Mouse (Mus musculus) kidney, embryonic 15.5 days (tissue): Measurements from ENCODE around the gene Fam32a. TPM values are rescaled to one million over a fixed set of nuclear protein-coding genes. Genes with fewer than 3 reads are reported as not detected.

Experiments
- ATAC-seq: fragments of 200-750 bp; cut with Nextera tagmentation; replicated peaks from 2 replicates; pipeline ENCODE4 v1.8.0; 2017; ENCODE audit warnings: moderate TSS enrichment; ENCODE audit not compliant: low FRiP score
- H3K27ac ChIP-seq: fragments of 300-500 bp; sonication (generic); 2 replicates; pipeline ENCODE4 v1.5.1; 2015; ENCODE audit warnings: mild to moderate bottlenecking, inconsistent platforms
- H3K27me3 ChIP-seq: fragments of 300-500 bp; sonication (generic); 2 replicates; pipeline ENCODE4 v1.6.1; 2015; ENCODE audit warnings: inconsistent platforms
- H3K36me3 ChIP-seq: fragments of 300-500 bp; sonication (generic); 2 replicates; pipeline ENCODE4 v1.6.1; 2015; ENCODE audit warnings: inconsistent platforms
- H3K4me1 ChIP-seq: fragments of 300-500 bp; sonication (generic); 2 replicates; pipeline ENCODE4 v1.6.1; 2015; ENCODE audit warnings: inconsistent platforms
- H3K4me2 ChIP-seq: fragments of 300-500 bp; sonication (generic); 2 replicates; pipeline ENCODE4 v1.6.1; 2015; ENCODE audit warnings: moderate library complexity, mild to moderate bottlenecking, inconsistent platforms
- H3K4me3 ChIP-seq: fragments of 300-500 bp; sonication (generic); replicated peaks from 2 replicates; pipeline ENCODE4 v1.5.1; 2015; ENCODE audit warnings: mild to moderate bottlenecking, inconsistent platforms
- H3K9ac ChIP-seq: fragments of 300-500 bp; sonication (generic); 2 replicates; pipeline ENCODE4 v1.6.1; 2015; ENCODE audit warnings: mild to moderate bottlenecking, inconsistent platforms
- H3K9me3 ChIP-seq: fragments of 300-500 bp; sonication (generic); replicated peaks from 2 replicates; pipeline ENCODE4 v1.6.1; 2016; ENCODE audit warnings: inconsistent platforms
- WGBS: fragments of 180-500 bp; shearing (Covaris S2); methylation state at CpG from one replicate; pipeline ENCODE4 v1.1.7; 2015; ENCODE audit warnings: mixed read lengths; 5-methylcytosine and 5-hydroxymethylcytosine counted together
- polyA plus RNA-seq: library from polyadenylated mRNA; unstranded; fragments of >200 nt; fragmentation: Nextera tagmentation; extraction: Ambion mirVana; gene quantifications from 2 replicates; pipeline ENCODE4 v1.2.1, GENCODE M21; 2015

Fam32a gene
- polyA plus RNA-seq, 1 experiment from 2014 or later, result 74.0 TPM

- H3K4me2 ChIP-seq, result no peak overlapping the region
- no peaks in the 10 kb centered on the region for H3K36me3 ChIP-seq
- H3K4me3 ChIP-seq, result no peak overlapping the region
- no peak overlapping the region for H3K27ac ChIP-seq
- no peak overlapping the region for H3K9ac ChIP-seq
- no peak for ATAC-seq
- peaks cover 13% of the 10 kb centered on the region; the same call in 1 of the 2 replicates for H3K27me3 ChIP-seq
- 78% methylated on average over 1 of the region's 1 CpGs for WGBS
- no peaks in the 10 kb centered on the region for H3K9me3 ChIP-seq
- no peaks in the 10 kb centered on the region for H3K4me1 ChIP-seq
These were observed 7.7 kb upstream of the Fam32a start for GRCm38 (mm10) chr8:72211846-72212245.

GRCm38 (mm10) chr8:72212751-72213150 is 6.8 kb upstream of the Fam32a start, which contains the start of gene Cib3:
Gene Cib3, minus strand, starts transcription at chr8:72212837.
- ATAC-seq, result no peak
- Histone ChIP-seq H3K36me3 (no peaks in the 10 kb centered on the region), H3K9me3 (no peaks in the 10 kb centered on the region), H3K27me3 (peaks cover 15% of the 10 kb centered on the region; the same call in 1 of the 2 replicates), H3K27ac (no peak within 1 kb of the TSS), H3K9ac (no peak within 1 kb of the TSS), H3K4me1 (no peaks in the 10 kb centered on the region), H3K4me3 (no peak within 1 kb of the TSS), H3K4me2 (no peak within 1 kb of the TSS)
- 53% methylated on average over 4 of the region's 4 CpGs for WGBS

GRCm38 (mm10) chr8:72213536-72213935 is 6.0 kb upstream of the Fam32a start, which contains the start of gene Gm11034:
Gene Gm11034, minus strand, starts transcription at chr8:72213636.
- WGBS, result 73% methylated on average over 4 of the region's 4 CpGs
- Histone ChIP-seq H3K4me3 (no peak within 1 kb of the TSS), H3K9ac (no peak within 1 kb of the TSS), H3K4me1 (no peaks in the 10 kb centered on the region), H3K27ac (no peak within 1 kb of the TSS), H3K9me3 (no peaks in the 10 kb centered on the region), H3K36me3 (no peaks in the 10 kb centered on the region), H3K4me2 (no peak within 1 kb of the TSS), H3K27me3 (peaks cover 15% of the 10 kb centered on the region; the same call in 1 of the 2 replicates)
- no peak for ATAC-seq

- ATAC-seq, result no peak
- no peak overlapping the region for H3K4me2 ChIP-seq
- no peaks in the 10 kb centered on the region for H3K9me3 ChIP-seq
- no peaks in the 10 kb centered on the region for H3K36me3 ChIP-seq
- H3K4me3 ChIP-seq, result no peak overlapping the region
- H3K9ac ChIP-seq, result no peak overlapping the region
- H3K27ac ChIP-seq, result no peak overlapping the region
- 42% methylated on average over 2 of the region's 2 CpGs for WGBS
- H3K27me3 ChIP-seq, result peaks cover 15% of the 10 kb centered on the region; the same call in 1 of the 2 replicates
- no peaks in the 10 kb centered on the region for H3K4me1 ChIP-seq
These were observed 4.5 kb upstream of the Fam32a start for GRCm38 (mm10) chr8:72215060-72215459.

GRCm38 (mm10) chr8:72215871-72216270 is 3.7 kb upstream of the Fam32a start:
- no peak overlapping the region for H3K4me2 ChIP-seq
- H3K9me3 ChIP-seq, result no peaks in the 10 kb centered on the region
- peaks cover 15% of the 10 kb centered on the region; the same call in 1 of the 2 replicates for H3K27me3 ChIP-seq
- H3K36me3 ChIP-seq, result 0 out of 2 replicates have a peak, but pooled peaks cover under 1% of the 10 kb centered on the region
- no peak overlapping the region for H3K27ac ChIP-seq
- peaks cover 7% of the 10 kb centered on the region for H3K4me1 ChIP-seq
- ATAC-seq, result no peak
- H3K9ac ChIP-seq, result no peak overlapping the region
- 35% methylated on average over 1 of the region's 1 CpGs for WGBS
- H3K4me3 ChIP-seq, result no peak overlapping the region

GRCm38 (mm10) chr8:72218781-72219540 is 569 bp upstream of the Fam32a start:
- no peak overlapping the region for H3K9ac ChIP-seq
- H3K4me1 ChIP-seq, result peaks cover 11% of the 10 kb centered on the region
- H3K9me3 ChIP-seq, result no peaks in the 10 kb centered on the region
- peaks cover 31% of the 10 kb centered on the region for H3K36me3 ChIP-seq
- peak overlapping the region; percentile 71 for H3K4me3 ChIP-seq
- peak overlapping the region; percentile 74 for H3K4me2 ChIP-seq
- WGBS, result 79% methylated on average over 10 of the region's 10 CpGs
- no peak for ATAC-seq
- H3K27me3 ChIP-seq, result peaks cover 15% of the 10 kb centered on the region; the same call in 1 of the 2 replicates
- H3K27ac ChIP-seq, result peak overlapping the region; percentile 74; the same call in 1 of the 2 replicates

GRCm38 (mm10) chr8:72220758-72221157 is 1.2 kb downstream of the Fam32a start:
- Histone ChIP-seq H3K36me3 (peaks cover 33% of the 10 kb centered on the region), H3K4me3 (peak overlapping the region; percentile 71), H3K27me3 (0 out of 2 replicates have a peak, but pooled peaks cover 5% of the 10 kb centered on the region), H3K4me1 (peaks cover 11% of the 10 kb centered on the region), H3K4me2 (peak overlapping the region; percentile 74), H3K9ac (no peak overlapping the region), H3K27ac (no peak overlapping the region), H3K9me3 (no peaks in the 10 kb centered on the region)
- ATAC-seq, result no peak
- WGBS, result 84% methylated on average over 4 of the region's 4 CpGs

GRCm38 (mm10) chr8:72222656-72223055 is 3.1 kb downstream of the Fam32a start:
- no peak overlapping the region for H3K27ac ChIP-seq
- H3K9me3 ChIP-seq, result no peaks in the 10 kb centered on the region
- 92% methylated on average over 5 of the region's 5 CpGs for WGBS
- peaks cover 11% of the 10 kb centered on the region for H3K4me1 ChIP-seq
- no peak for ATAC-seq
- no peaks in the 10 kb centered on the region for H3K27me3 ChIP-seq
- H3K4me2 ChIP-seq, result no peak overlapping the region
- H3K36me3 ChIP-seq, result peaks cover 33% of the 10 kb centered on the region
- no peak overlapping the region for H3K9ac ChIP-seq
- H3K4me3 ChIP-seq, result no peak overlapping the region

GRCm38 (mm10) chr8:72239499-72240402 is 20.2 kb downstream of the Fam32a start, which contains the start of gene Ap1m1:
Gene Ap1m1, plus strand, starts transcription at chr8:72240018.
- WGBS, result under 1% methylated on average over 54 of the region's 54 CpGs
- peak; percentile 97 for ATAC-seq

GRCm38 (mm10) chr8:72240403-72240763 is 20.9 kb downstream of the Fam32a start:
- WGBS, result 1% methylated on average over 24 of the region's 24 CpGs
- H3K4me2 ChIP-seq, result peak overlapping the region; percentile 76
- H3K27ac ChIP-seq, result peak overlapping the region; percentile 97
- ATAC-seq, result peak; percentile 73
- peak overlapping the region; percentile 77 for H3K4me3 ChIP-seq
- peaks cover 12% of the 10 kb centered on the region for H3K36me3 ChIP-seq
- peak overlapping the region; percentile 58 for H3K9ac ChIP-seq
- no peaks in the 10 kb centered on the region for H3K9me3 ChIP-seq
- H3K27me3 ChIP-seq, result no peaks in the 10 kb centered on the region
- H3K4me1 ChIP-seq, result peaks cover 20% of the 10 kb centered on the region

More at GRCm38 (mm10) chr8:72239499-72240402, 20.2 kb downstream of the Fam32a start, which contains the start of gene Ap1m1:
- Histone ChIP-seq H3K4me2 (peak within 1 kb of the TSS; percentile 76), H3K4me1 (peaks cover 20% of the 10 kb centered on the region), H3K36me3 (peaks cover 10% of the 10 kb centered on the region), H3K4me3 (peak within 1 kb of the TSS; percentile 77), H3K27me3 (no peaks in the 10 kb centered on the region), H3K9ac (peak within 1 kb of the TSS; percentile 58), H3K27ac (peak within 1 kb of the TSS; percentile 97), H3K9me3 (no peaks in the 10 kb centered on the region)

GRCm38 (mm10) chr8:72240951-72241350 is 21.4 kb downstream of the Fam32a start:
- H3K27ac ChIP-seq, result peak overlapping the region; percentile 97; the same call in 1 of the 2 replicates
- H3K36me3 ChIP-seq, result peaks cover 12% of the 10 kb centered on the region
- H3K9me3 ChIP-seq, result no peaks in the 10 kb centered on the region
- WGBS, result 66% methylated on average over 7 of the region's 7 CpGs
- peak overlapping the region; percentile 76 for H3K4me2 ChIP-seq
- ATAC-seq, result no peak
- H3K27me3 ChIP-seq, result no peaks in the 10 kb centered on the region
- peaks cover 20% of the 10 kb centered on the region for H3K4me1 ChIP-seq
- H3K4me3 ChIP-seq, result peak overlapping the region; percentile 77
- H3K9ac ChIP-seq, result peak overlapping the region; percentile 58
